Mouse (Mus musculus): ENCODE results near the gene Tra2a. TPM values are rescaled to one million over a fixed set of nuclear protein-coding genes. Genes with fewer than 3 reads are reported as not detected.

Gene Tra2a
- polyA plus RNA-seq, 1 experiment from 2014 or later = 121 TPM

- Histone ChIP-seq H3K4me2 (replicated peaks; ENCODE audit: low read depth, low read length) (peak overlapping the region; percentile 93), H3K9me3 (ENCODE audit: low read length) (no peaks in the 10 kb centered on the region), H3K27ac (ENCODE audit: low read length) (peak overlapping the region; percentile 98), H3K9ac (replicated peaks; ENCODE audit: low read length) (peak overlapping the region; percentile 96), H3K4me1 (ENCODE audit: insufficient read depth, low read length) (peaks cover 39% of the 10 kb centered on the region), H3K4me3 (ENCODE audit: low read length) (peak overlapping the region; percentile 87), H3K27me3 (ENCODE audit: insufficient read depth, low read length) (no peaks in the 10 kb centered on the region), H3K36me3 (ENCODE audit: insufficient read depth, low read length) (no peaks in the 10 kb centered on the region)
- under 1% methylated on average over 49 of the region's 76 CpGs for WGBS
- 0 out of 2 replicates have a peak, but pooled peaks have one; percentile 1 for ATAC-seq (ENCODE audit: low FRiP score, low TSS enrichment)
Observed at GRCm38 (mm10) chr6:49214086-49214927, 49.5 kb downstream of the Tra2a start.

DNA sequence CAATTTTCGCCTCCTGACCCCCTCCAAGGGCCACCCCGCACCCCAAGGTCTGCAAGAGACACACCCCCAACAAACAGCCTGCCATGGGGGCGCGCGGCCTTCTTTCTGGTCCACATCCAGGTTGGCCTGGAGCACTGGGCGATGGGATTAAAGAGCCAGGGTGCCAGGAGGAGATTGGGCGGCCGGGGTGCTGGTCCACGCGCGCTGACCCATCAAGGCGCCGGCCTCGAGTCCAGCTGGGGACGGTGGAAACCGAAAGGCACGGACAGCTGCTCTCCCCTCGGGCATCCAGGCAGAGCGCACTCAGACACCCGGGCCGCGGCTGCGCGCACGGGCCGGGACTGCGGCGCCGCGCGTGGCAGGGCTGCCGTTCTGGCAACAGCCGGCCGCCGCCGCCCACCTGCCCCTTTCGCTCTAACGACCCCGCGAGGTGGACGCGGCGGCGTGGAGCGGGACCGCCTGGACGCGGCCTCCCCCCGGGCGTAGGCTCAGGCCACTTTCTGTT lies 50.2 kb downstream of the Tra2a start:
- H3K9me3 ChIP-seq (ENCODE audit: low read length) = no peaks in the 10 kb centered on the region
- H3K4me3 ChIP-seq (ENCODE audit: low read length) = peak overlapping the region; percentile 87
- ATAC-seq (ENCODE audit: low FRiP score, low TSS enrichment) = no peak
- no peaks in the 10 kb centered on the region for H3K36me3 ChIP-seq (ENCODE audit: insufficient read depth, low read length)
- H3K4me1 ChIP-seq (ENCODE audit: insufficient read depth, low read length) = peaks cover 44% of the 10 kb centered on the region
- peak overlapping the region; percentile 98 for H3K27ac ChIP-seq (ENCODE audit: low read length)
- H3K9ac ChIP-seq (replicated peaks; ENCODE audit: low read length) = peak overlapping the region; percentile 96
- H3K27me3 ChIP-seq (ENCODE audit: insufficient read depth, low read length) = no peaks in the 10 kb centered on the region
- under 1% methylated on average over 49 of the region's 50 CpGs for WGBS
- peak overlapping the region; percentile 93 for H3K4me2 ChIP-seq (replicated peaks; ENCODE audit: low read depth, low read length)

DNA sequence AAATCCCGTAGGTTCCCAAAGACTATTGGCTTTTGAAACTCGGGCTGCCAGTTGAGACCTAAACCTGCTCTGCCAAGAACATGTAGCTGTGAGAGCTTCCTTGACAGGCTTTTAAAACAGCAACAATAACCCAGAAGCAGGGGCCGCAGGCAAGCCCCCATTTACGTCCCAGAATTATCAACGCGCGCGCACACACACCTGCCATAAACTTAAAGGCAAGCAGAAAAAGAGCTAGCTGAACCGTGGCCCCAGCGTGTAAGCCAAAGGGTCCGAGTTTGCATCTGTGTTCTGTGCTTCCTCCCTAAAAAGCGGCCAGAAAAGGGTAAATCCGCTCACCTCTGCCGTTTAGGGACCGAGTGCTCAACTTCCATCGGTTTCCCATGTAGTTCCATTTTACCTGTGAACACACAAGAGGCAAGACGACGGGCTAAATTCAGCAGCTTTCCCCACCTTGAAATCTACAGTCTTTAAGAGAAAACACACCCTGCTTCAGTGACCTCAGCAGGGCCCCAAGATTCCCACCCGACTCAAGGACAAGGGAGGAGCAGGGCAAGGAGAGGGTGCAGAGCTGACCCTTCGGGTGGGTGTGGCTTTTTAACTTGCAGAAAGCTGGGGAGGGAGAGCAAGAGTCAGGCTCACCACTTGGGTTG lies 50.8 kb downstream of the Tra2a start:
- ATAC-seq (ENCODE audit: low FRiP score, low TSS enrichment) = no peak
- Histone ChIP-seq H3K4me3 (ENCODE audit: low read length) (peak overlapping the region; percentile 87), H3K36me3 (ENCODE audit: insufficient read depth, low read length) (no peaks in the 10 kb centered on the region), H3K9me3 (ENCODE audit: low read length) (no peaks in the 10 kb centered on the region), H3K27me3 (ENCODE audit: insufficient read depth, low read length) (no peaks in the 10 kb centered on the region), H3K4me2 (replicated peaks; ENCODE audit: low read depth, low read length) (peak overlapping the region; percentile 93), H3K9ac (replicated peaks; ENCODE audit: low read length) (peak overlapping the region; percentile 96), H3K27ac (ENCODE audit: low read length) (peak overlapping the region; percentile 98), H3K4me1 (ENCODE audit: insufficient read depth, low read length) (peaks cover 47% of the 10 kb centered on the region)
- WGBS = 3% methylated on average over 20 of the region's 20 CpGs

DNA sequence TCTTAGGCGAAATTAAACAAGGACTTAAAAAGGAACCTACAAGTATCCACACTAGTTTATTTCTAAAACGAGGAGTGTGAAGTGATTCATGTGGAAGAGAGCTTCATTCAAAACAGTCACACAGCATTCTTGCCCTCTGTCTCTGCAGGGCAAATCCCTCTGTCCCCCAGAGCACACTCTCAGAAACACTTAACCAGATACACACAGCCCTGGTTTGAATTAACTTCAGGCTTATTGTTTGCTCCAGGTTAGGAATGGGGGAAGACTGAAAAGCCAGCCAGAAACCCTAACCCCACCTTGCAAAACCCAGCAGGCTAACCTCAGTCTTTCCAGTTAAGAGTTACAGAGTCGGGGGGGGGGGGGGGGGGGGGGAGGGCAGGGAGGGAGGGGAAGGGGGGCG lies 51.7 kb downstream of the Tra2a start:
- Histone ChIP-seq H3K4me2 (replicated peaks; ENCODE audit: low read depth, low read length) (peak overlapping the region; percentile 93), H3K9ac (replicated peaks; ENCODE audit: low read length) (peak overlapping the region; percentile 96; the same call in 1 of the 2 replicates), H3K4me3 (ENCODE audit: low read length) (no peak overlapping the region), H3K27me3 (ENCODE audit: insufficient read depth, low read length) (no peaks in the 10 kb centered on the region), H3K36me3 (ENCODE audit: insufficient read depth, low read length) (no peaks in the 10 kb centered on the region), H3K27ac (ENCODE audit: low read length) (no peak overlapping the region), H3K4me1 (ENCODE audit: insufficient read depth, low read length) (peaks cover 48% of the 10 kb centered on the region), H3K9me3 (ENCODE audit: low read length) (no peaks in the 10 kb centered on the region)
- WGBS = 39% methylated on average over 3 of the region's 4 CpGs
- no peak for ATAC-seq (ENCODE audit: low FRiP score, low TSS enrichment)

GRCm38 (mm10) chr6:49211596-49211995 lies 52.2 kb downstream of the Tra2a start:
- WGBS = 43% methylated on average over 5 of the region's 5 CpGs
- H3K36me3 ChIP-seq (ENCODE audit: insufficient read depth, low read length) = no peaks in the 10 kb centered on the region
- no peak for ATAC-seq (ENCODE audit: low FRiP score, low TSS enrichment)
- H3K4me1 ChIP-seq (ENCODE audit: insufficient read depth, low read length) = peaks cover 48% of the 10 kb centered on the region
- H3K27ac ChIP-seq (ENCODE audit: low read length) = no peak overlapping the region; the same call in 1 of the 2 replicates
- 0 out of 2 replicates have a peak overlapping the region, but pooled peaks have one; percentile 26 for H3K4me2 ChIP-seq (replicated peaks; ENCODE audit: low read depth, low read length)
- H3K4me3 ChIP-seq (ENCODE audit: low read length) = no peak overlapping the region
- H3K9me3 ChIP-seq (ENCODE audit: low read length) = no peaks in the 10 kb centered on the region
- H3K9ac ChIP-seq (replicated peaks; ENCODE audit: low read length) = no peak overlapping the region
- no peaks in the 10 kb centered on the region for H3K27me3 ChIP-seq (ENCODE audit: insufficient read depth, low read length)

GRCm38 (mm10) chr6:49209881-49210854 lies 53.7 kb downstream of the Tra2a start:
- Histone ChIP-seq H3K27ac (ENCODE audit: low read length) (peak overlapping the region; percentile 76), H3K36me3 (ENCODE audit: insufficient read depth, low read length) (no peaks in the 10 kb centered on the region; the same call in 1 of the 2 replicates), H3K9ac (replicated peaks; ENCODE audit: low read length) (peak overlapping the region; percentile 53; the same call in 1 of the 2 replicates), H3K4me1 (ENCODE audit: insufficient read depth, low read length) (peaks cover 48% of the 10 kb centered on the region), H3K4me3 (ENCODE audit: low read length) (peak overlapping the region; percentile 35), H3K27me3 (ENCODE audit: insufficient read depth, low read length) (no peaks in the 10 kb centered on the region), H3K4me2 (replicated peaks; ENCODE audit: low read depth, low read length) (peak overlapping the region; percentile 45), H3K9me3 (ENCODE audit: low read length) (no peaks in the 10 kb centered on the region)
- ATAC-seq (ENCODE audit: low FRiP score, low TSS enrichment) = peak; percentile 84
- WGBS = 8% methylated on average over 14 of the region's 14 CpGs

- Histone ChIP-seq H3K9me3 (ENCODE audit: low read length) (no peaks in the 10 kb centered on the region), H3K4me2 (replicated peaks; ENCODE audit: low read depth, low read length) (0 out of 2 replicates have a peak overlapping the region, but pooled peaks have one; percentile 17), H3K9ac (replicated peaks; ENCODE audit: low read length) (no peak overlapping the region), H3K27ac (ENCODE audit: low read length) (peak overlapping the region; percentile 3; the same call in 1 of the 2 replicates), H3K27me3 (ENCODE audit: insufficient read depth, low read length) (no peaks in the 10 kb centered on the region), H3K4me1 (ENCODE audit: insufficient read depth, low read length) (peaks cover 48% of the 10 kb centered on the region), H3K4me3 (ENCODE audit: low read length) (no peak overlapping the region), H3K36me3 (ENCODE audit: insufficient read depth, low read length) (peaks cover 4% of the 10 kb centered on the region)
- 81% methylated on average over 5 of the region's 5 CpGs for WGBS
- ATAC-seq (ENCODE audit: low FRiP score, low TSS enrichment) = no peak
Observed at GRCm38 (mm10) chr6:49208935-49209334, 54.9 kb downstream of the Tra2a start.

GRCm38 (mm10) chr6:49208297-49208930 lies 55.4 kb downstream of the Tra2a start:
- no peak overlapping the region for H3K4me3 ChIP-seq (ENCODE audit: low read length)
- H3K27me3 ChIP-seq (ENCODE audit: insufficient read depth, low read length) = no peaks in the 10 kb centered on the region
- H3K9me3 ChIP-seq (ENCODE audit: low read length) = no peaks in the 10 kb centered on the region
- WGBS = 59% methylated on average over 8 of the region's 8 CpGs
- H3K4me2 ChIP-seq (replicated peaks; ENCODE audit: low read depth, low read length) = peak overlapping the region; percentile 17; the same call in 1 of the 2 replicates
- no peak overlapping the region for H3K9ac ChIP-seq (replicated peaks; ENCODE audit: low read length)
- peak overlapping the region; percentile 3; the same call in 1 of the 2 replicates for H3K27ac ChIP-seq (ENCODE audit: low read length)
- peaks cover 48% of the 10 kb centered on the region for H3K4me1 ChIP-seq (ENCODE audit: insufficient read depth, low read length)
- no peak for ATAC-seq (ENCODE audit: low FRiP score, low TSS enrichment)
- H3K36me3 ChIP-seq (ENCODE audit: insufficient read depth, low read length) = peaks cover 7% of the 10 kb centered on the region

Data from kidney, embryonic 16.5 days (tissue).